Mouse (Mus musculus): ENCODE results near the gene Bhmt2. TPM values are rescaled to one million over a fixed set of nuclear protein-coding genes. Genes with fewer than 3 reads are reported as not detected.

The Bhmt2 gene
- not detected for polyA plus RNA-seq (2012; fragmentation: generic; extraction: Trizol)

DNA sequence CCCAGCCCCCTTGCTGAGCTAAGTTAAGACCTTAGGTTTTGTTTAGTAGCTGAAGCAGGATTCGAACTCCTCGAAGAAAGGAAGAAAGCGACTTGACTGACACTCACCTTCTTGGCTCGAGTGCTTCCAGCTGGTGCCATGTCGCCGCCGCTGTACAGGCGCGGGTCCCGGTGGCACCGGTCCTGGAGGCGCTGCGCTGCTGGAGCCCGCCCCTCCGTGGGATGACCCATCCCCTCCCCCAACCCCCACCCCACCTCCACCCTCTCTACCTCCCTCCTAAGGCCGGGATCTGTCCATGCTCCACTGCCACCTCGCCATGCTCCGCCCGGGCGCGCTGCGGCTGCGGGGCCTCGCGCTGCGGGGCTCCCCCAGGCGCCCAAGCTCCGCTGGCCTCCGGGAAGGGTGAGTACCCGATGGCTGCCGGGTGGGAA is at the start of gene Bhmt2, which contains the start of gene Dmgdh:
Gene Bhmt2 (minus strand): TSS at position 172 of the 431 bp plus-strand sequence.
Gene Dmgdh (plus strand): TSS at position 303 of the 431 bp plus-strand sequence.

GRCm38 (mm10) chr13:93637282-93638245 is 36.5 kb downstream of the Bhmt2 start, which contains the start of gene Bhmt:
Gene Bhmt (minus strand): TSS chr13:93637961.

Other genes with a start within 250 kb of the Bhmt2 start
- 1 to 10 TPM in 1 of 2 experiments, under 1 TPM in 1; 0.15 to 2.2 TPM for gene Jmy, start 174.5 kb downstream of the Bhmt2 start, polyA plus RNA-seq (2012; fragmentation: generic; extraction: Trizol)
- gene Bhmt, start 36.3 kb downstream of the Bhmt2 start, polyA plus RNA-seq (2012; fragmentation: generic; extraction: Trizol), result not detected
- gene Dmgdh, start 131 bp upstream of the Bhmt2 start, polyA plus RNA-seq (2012; fragmentation: generic; extraction: Trizol), result not detected
- gene Arsb, start 97.3 kb upstream of the Bhmt2 start, polyA plus RNA-seq (2012; fragmentation: generic; extraction: Trizol), result 10 to 100 TPM in 1 of 2 experiments, 1 to 10 TPM in 1; 3.5 to 43.8 TPM